Mouse (Mus musculus): ENCODE results near the gene E2f4. TPM values are rescaled to one million over a fixed set of nuclear protein-coding genes. Genes with fewer than 3 reads are reported as not detected.

The E2f4 gene
- polyA plus RNA-seq, 1 experiment, result 41.2 TPM

- no peak for TF ChIP-seq GATA1 (IDR thresholded peaks at IDR 0.05; ENCODE audit: borderline replicate concordance, low read length)
- no peak for TF ChIP-seq FLI1 (IDR thresholded peaks at IDR 0.05; ENCODE audit: low read length)
- Histone ChIP-seq H3K4me3 (replicated peaks) (peak overlapping the region; percentile 98), H3K4me1 (peaks cover 88% of the 10 kb centered on the region), H3K27me3 (replicated peaks) (peaks cover 6% of the 10 kb centered on the region), H3K9me3 (no peaks in the 10 kb centered on the region), H3K36me3 (replicated peaks; ENCODE audit: low read length) (peaks cover 54% of the 10 kb centered on the region)
Measured at GRCm38 (mm10) chr8:105343791-105344574, 46.5 kb downstream of the E2f4 start.

GRCm38 (mm10) chr8:105345061-105345975 is 47.9 kb downstream of the E2f4 start:
- TF ChIP-seq FLI1 (IDR thresholded peaks at IDR 0.05; ENCODE audit: low read length) (no peak), GATA1 (IDR thresholded peaks at IDR 0.05; ENCODE audit: borderline replicate concordance, low read length) (no peak)
- Histone ChIP-seq H3K36me3 (replicated peaks; ENCODE audit: low read length) (peaks cover 43% of the 10 kb centered on the region), H3K4me1 (peaks cover 88% of the 10 kb centered on the region), H3K4me3 (replicated peaks) (peak overlapping the region; percentile 98), H3K27me3 (replicated peaks) (peaks cover 20% of the 10 kb centered on the region), H3K9me3 (no peaks in the 10 kb centered on the region)

GRCm38 (mm10) chr8:105346611-105347427 is 49.4 kb downstream of the E2f4 start:
- no peak for TF ChIP-seq GATA1 (IDR thresholded peaks at IDR 0.05; ENCODE audit: borderline replicate concordance, low read length)
- peak overlapping the region; percentile 98 for H3K4me3 ChIP-seq (replicated peaks)
- H3K27me3 ChIP-seq (replicated peaks), result peaks cover 33% of the 10 kb centered on the region
- peaks cover 76% of the 10 kb centered on the region for H3K4me1 ChIP-seq
- peaks cover 29% of the 10 kb centered on the region for H3K36me3 ChIP-seq (replicated peaks; ENCODE audit: low read length)
- H3K9me3 ChIP-seq, result no peaks in the 10 kb centered on the region

DNA sequence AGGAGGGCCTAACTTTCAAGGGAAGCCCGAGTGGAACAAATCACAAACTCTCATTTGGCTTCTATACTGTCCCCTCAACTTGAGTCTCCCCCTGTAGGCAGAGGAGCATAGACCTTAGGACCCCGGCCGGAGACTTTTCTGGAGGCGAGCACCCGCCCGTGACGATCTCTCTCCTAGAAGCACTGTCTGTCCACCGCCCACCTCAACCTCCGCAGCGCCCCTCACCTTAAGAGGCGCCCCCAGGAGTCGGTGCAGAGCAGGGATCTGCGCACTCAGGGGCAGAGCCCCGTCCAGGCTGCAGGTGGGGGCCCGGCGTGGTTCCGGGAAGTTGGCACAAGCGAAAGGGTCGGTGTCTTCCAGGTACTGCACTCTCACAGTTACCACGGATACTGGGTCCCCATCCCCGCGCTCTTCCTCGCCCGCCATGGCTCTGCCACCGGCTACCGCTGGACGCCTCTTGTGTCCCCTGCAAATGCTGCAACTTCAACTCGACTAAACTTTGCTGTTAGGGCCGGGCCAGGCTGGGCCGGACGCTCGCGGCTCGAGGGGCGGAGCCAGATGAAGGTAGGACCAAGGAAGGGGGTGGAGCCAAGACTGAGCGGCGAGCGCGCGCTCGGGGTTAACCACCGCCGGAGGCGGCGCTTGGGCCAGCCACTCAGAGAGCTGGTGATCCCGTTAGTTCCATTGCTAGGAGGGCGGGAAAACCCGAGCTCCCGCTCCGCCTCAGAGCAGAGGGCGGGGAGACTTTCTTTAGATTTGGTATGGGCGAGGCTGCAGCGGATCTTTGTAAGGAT is 50.2 kb downstream of the E2f4 start, which contains the start of gene Fhod1:
Gene Fhod1 (minus strand): TSS at position 526 of the 794 bp plus-strand sequence.
- Histone ChIP-seq H3K36me3 (replicated peaks; ENCODE audit: low read length) (peaks cover 25% of the 10 kb centered on the region), H3K27me3 (replicated peaks) (peaks cover 35% of the 10 kb centered on the region), H3K4me3 (replicated peaks) (peak within 1 kb of the TSS; percentile 98), H3K9me3 (no peaks in the 10 kb centered on the region), H3K4me1 (peaks cover 68% of the 10 kb centered on the region)
- TF ChIP-seq GATA1 (IDR thresholded peaks at IDR 0.05; ENCODE audit: borderline replicate concordance, low read length), result no peak
- peak; percentile 12; the same call in 1 of the 2 replicates for TF ChIP-seq FLI1 (IDR thresholded peaks at IDR 0.05; ENCODE audit: low read length)

DNA sequence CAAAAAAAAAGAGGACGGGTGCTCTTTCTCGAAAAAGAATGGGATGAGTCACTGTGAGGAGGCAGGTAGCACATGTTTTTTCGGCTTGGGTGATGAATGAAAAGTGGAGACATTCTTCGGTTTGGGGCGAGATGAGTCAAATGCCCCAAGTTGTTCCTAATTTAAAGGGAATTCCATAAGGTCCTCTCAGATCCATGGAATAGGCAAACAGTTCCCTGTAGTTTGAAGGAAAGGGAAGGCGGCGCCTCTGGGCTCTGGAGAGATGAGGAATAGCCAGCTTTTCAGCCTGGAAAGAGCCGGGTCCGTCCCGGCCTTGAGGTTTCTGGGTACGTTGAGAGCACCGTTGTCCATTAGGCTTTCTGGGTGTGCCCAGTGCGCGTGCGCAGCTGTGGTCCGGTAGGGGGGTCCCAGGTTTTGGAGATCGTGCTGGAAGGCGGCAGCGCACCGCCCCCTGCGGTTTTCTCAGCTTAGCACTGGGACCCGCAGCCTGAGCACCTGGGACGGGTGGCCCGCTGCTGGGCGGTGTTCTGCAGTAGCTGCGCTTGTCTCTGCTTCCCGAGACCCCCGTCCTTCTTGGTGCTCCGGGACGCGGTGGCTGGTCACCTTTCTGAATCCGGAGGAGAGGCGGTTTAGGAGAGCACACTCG is 51.1 kb downstream of the E2f4 start, which contains the start of gene Slc9a5:
Gene Slc9a5 (plus strand): TSS at position 394 of the 646 bp plus-strand sequence.
- Histone ChIP-seq H3K27me3 (replicated peaks) (peaks cover 35% of the 10 kb centered on the region), H3K9me3 (no peaks in the 10 kb centered on the region), H3K36me3 (replicated peaks; ENCODE audit: low read length) (peaks cover 15% of the 10 kb centered on the region), H3K4me3 (replicated peaks) (peak within 1 kb of the TSS; percentile 98), H3K4me1 (peaks cover 64% of the 10 kb centered on the region)
- TF ChIP-seq GATA1 (IDR thresholded peaks at IDR 0.05; ENCODE audit: borderline replicate concordance, low read length) (no peak), FLI1 (IDR thresholded peaks at IDR 0.05; ENCODE audit: low read length) (no peak)

DNA sequence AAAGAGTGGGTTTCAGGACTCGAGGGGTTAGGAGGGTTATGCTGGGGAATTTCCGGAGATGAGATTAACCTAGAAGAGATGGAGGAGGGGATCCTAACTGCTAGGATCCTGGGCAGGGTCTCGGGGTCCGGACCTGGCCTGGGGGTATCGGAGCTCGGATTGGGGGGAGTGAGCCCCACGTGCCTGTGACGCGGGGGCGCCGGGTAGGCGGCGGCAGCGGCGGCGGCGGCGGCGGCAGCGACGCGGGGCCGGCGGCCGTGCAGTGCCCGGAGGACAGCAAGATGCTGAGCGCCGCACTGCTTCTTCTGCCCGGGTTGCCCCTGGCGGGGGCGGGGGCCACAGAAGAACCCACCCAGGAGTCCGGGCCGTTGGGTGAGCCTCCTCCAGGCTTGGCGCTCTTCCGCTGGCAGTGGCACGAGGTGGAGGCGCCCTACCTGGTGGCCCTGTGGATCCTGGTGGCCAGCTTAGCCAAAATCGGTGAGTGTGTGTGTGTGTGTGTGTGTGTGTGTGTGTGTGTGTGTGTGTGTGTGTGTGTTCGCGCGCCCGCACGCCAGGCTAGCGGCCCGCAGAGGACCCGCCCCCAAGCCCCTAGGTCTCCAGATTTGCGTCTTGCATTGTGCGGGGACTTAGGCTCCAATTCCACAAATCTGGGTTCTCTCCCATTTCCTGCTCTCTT is 51.8 kb downstream of the E2f4 start:
- Histone ChIP-seq H3K4me3 (replicated peaks) (peak overlapping the region; percentile 98), H3K36me3 (replicated peaks; ENCODE audit: low read length) (peaks cover 10% of the 10 kb centered on the region), H3K9me3 (no peaks in the 10 kb centered on the region), H3K4me1 (peaks cover 61% of the 10 kb centered on the region), H3K27me3 (replicated peaks) (peaks cover 38% of the 10 kb centered on the region)
- TF ChIP-seq GATA1 (IDR thresholded peaks at IDR 0.05; ENCODE audit: borderline replicate concordance, low read length) (no peak), FLI1 (IDR thresholded peaks at IDR 0.05; ENCODE audit: low read length) (no peak)

GRCm38 (mm10) chr8:105350186-105350585 is 52.7 kb downstream of the E2f4 start:
- H3K4me3 ChIP-seq (replicated peaks), result no peak overlapping the region
- H3K4me1 ChIP-seq, result peaks cover 60% of the 10 kb centered on the region
- TF ChIP-seq FLI1 (IDR thresholded peaks at IDR 0.05; ENCODE audit: low read length) (no peak), GATA1 (IDR thresholded peaks at IDR 0.05; ENCODE audit: borderline replicate concordance, low read length) (no peak)
- H3K9me3 ChIP-seq, result no peaks in the 10 kb centered on the region
- H3K36me3 ChIP-seq (replicated peaks; ENCODE audit: low read length), result peaks cover 3% of the 10 kb centered on the region
- H3K27me3 ChIP-seq (replicated peaks), result peaks cover 38% of the 10 kb centered on the region

Data from megakaryocyte, embryonic 14.5 days (primary cell).